Mouse (Mus musculus) olfactory bulb, adult 2 months (tissue): ENCODE results near the gene Cct8l1.

ENCODE experiments used
- CTCF ChIP-seq: fragments of 200-500 bp; IDR thresholded peaks from 2 replicates; pipeline ENCODE4 v1.5.1; 2012; ENCODE audit warnings: low read depth, mild to moderate bottlenecking, low read length, moderate library complexity; ENCODE audit not compliant: insufficient read depth
- POLR2A ChIP-seq: fragments of 200-500 bp; IDR thresholded peaks from 2 replicates; pipeline ENCODE4 v1.6.1; 2012; ENCODE audit warnings: mild to moderate bottlenecking, low read depth, low read length, moderate library complexity; ENCODE audit not compliant: insufficient read depth

DNA sequence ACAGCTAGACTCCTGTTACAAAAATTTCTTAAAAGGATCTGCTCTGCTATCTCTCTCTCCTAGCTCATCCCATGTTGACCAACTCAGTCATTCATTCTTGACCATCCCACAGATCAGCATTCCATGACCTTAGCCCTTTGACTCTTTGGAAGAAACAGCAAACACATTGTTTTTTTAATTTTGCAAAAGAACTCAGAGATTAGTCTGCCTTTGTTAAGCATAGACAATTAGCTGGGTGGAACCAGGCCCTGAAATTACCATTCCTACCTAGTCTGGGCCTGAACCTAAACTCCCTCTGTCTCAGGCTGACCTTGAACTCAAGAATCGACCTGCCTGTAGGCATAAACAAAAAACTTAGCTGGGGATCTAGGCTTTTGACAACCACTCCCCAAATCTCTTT lies 38.8 kb downstream of the Cct8l1 start:
- no peak for TF ChIP-seq POLR2A
- TF ChIP-seq CTCF: no peak
